Mouse (Mus musculus) embryonic facial prominence, embryonic 14.5 days (tissue): ENCODE measurements at regions not wholly inside any gene's neighbourhood (a gene's known extent, or its start where the extent isn't known, plus 50 kb on each side); places are given as distances from the start of the nearest gene placed in this dataset.
"Not testable (repeated sequence)": the region's sequence is repeated elsewhere in the genome, so short reads cannot be mapped to it uniquely, and the experiment has no call there.

Experiments
- ATAC-seq: fragments of 200-750 bp; cut with Nextera tagmentation; 2 replicates; pipeline ENCODE4 v1.8.0; 2017; ENCODE audit warnings: low read depth, moderate number of reproducible peaks, moderate TSS enrichment
- DNase-seq: peaks from one replicate; pipeline ENCODE4 v3.0.0-alpha.2; 2015; ENCODE audit warnings: low spot score
- H3K27ac ChIP-seq: fragments of 300-500 bp; sonication (generic); replicated peaks from 2 replicates; pipeline ENCODE4 v1.5.1; 2014; ENCODE audit warnings: low read depth, mild to moderate bottlenecking, low read length, moderate library complexity
- H3K27me3 ChIP-seq: fragments of 300-500 bp; sonication (generic); replicated peaks from 2 replicates; pipeline ENCODE4 v1.6.1; 2014; ENCODE audit warnings: low read length; ENCODE audit not compliant: control insufficient read depth, insufficient read depth
- H3K36me3 ChIP-seq: fragments of 300-500 bp; sonication (generic); 2 replicates; pipeline ENCODE4 v1.6.1; 2014; ENCODE audit warnings: low read length, mixed read lengths; ENCODE audit not compliant: control insufficient read depth, insufficient read depth
- H3K4me1 ChIP-seq: fragments of 300-500 bp; sonication (generic); 2 replicates; pipeline ENCODE4 v1.6.1; 2014; ENCODE audit warnings: antibody characterized with exemption, low read length; ENCODE audit not compliant: control insufficient read depth, insufficient read depth
- H3K4me2 ChIP-seq: fragments of 300-500 bp; sonication (generic); 2 replicates; pipeline ENCODE4 v1.6.1; 2014; ENCODE audit warnings: low read depth, mild to moderate bottlenecking, low read length, moderate library complexity, mixed read lengths
- H3K4me3 ChIP-seq: fragments of 300-500 bp; sonication (generic); 2 replicates; pipeline ENCODE4 v1.5.1; 2014; ENCODE audit warnings: low read depth, mild to moderate bottlenecking, low read length
- H3K9ac ChIP-seq: fragments of 300-500 bp; sonication (generic); 2 replicates; pipeline ENCODE4 v1.6.1; 2014; ENCODE audit warnings: low read depth, mild to moderate bottlenecking, low read length, moderate library complexity, mixed read lengths
- H3K9me3 ChIP-seq: fragments of 300-500 bp; sonication (generic); 2 replicates; pipeline ENCODE4 v1.6.1; 2016; ENCODE audit warnings: low read length; ENCODE audit not compliant: control insufficient read depth
- WGBS: fragments of 180-500 bp; shearing (Covaris S2); extraction: QIAGEN DNeasy Blood & Tissue Kit; methylation state at CpG from one replicate; pipeline ENCODE4 v1.1.7; 2014; 5-methylcytosine and 5-hydroxymethylcytosine counted together

GRCm38 (mm10) chr10:46785723-46786122 lies 1208.1 kb downstream of the Hace1 start:
- DNase-seq, H3K4me1 ChIP-seq, H3K9ac ChIP-seq, H3K36me3 ChIP-seq, ATAC-seq, H3K27ac ChIP-seq, H3K27me3 ChIP-seq, H3K9me3 ChIP-seq, H3K4me2 ChIP-seq, H3K4me3 ChIP-seq: not testable (repeated sequence)
- WGBS, result 75% methylated on average over 7 of the region's 7 CpGs

- H3K4me2 ChIP-seq, result no peak overlapping the region
- H3K36me3 ChIP-seq, result no peaks in the 10 kb centered on the region
- WGBS, result 52% methylated on average over 1 of the region's 1 CpGs
- H3K9me3 ChIP-seq, result no peaks in the 10 kb centered on the region
- no peaks in the 10 kb centered on the region for H3K27me3 ChIP-seq
- H3K9ac ChIP-seq, result no peak overlapping the region
- no peaks in the 10 kb centered on the region for H3K4me1 ChIP-seq
- no peak overlapping the region for H3K27ac ChIP-seq
- no peak overlapping the region for H3K4me3 ChIP-seq
- ATAC-seq (no peak), DNase-seq (no peak)
Observed at GRCm38 (mm10) chr10:46814271-46814670, 1236.6 kb downstream of the Hace1 start.

GRCm38 (mm10) chr10:46819133-46819532 lies 1241.5 kb downstream of the Hace1 start:
- ATAC-seq, result no peak
- no peak overlapping the region for H3K4me2 ChIP-seq
- 73% methylated on average over 2 of the region's 2 CpGs for WGBS

GRCm38 (mm10) chr10:46819965-46820364 lies 1242.3 kb downstream of the Hace1 start:
- no peaks in the 10 kb centered on the region for H3K27me3 ChIP-seq
- 87% methylated on average over 1 of the region's 1 CpGs for WGBS
- no peak overlapping the region for H3K27ac ChIP-seq
- H3K9ac ChIP-seq, result no peak overlapping the region
- no peaks in the 10 kb centered on the region for H3K9me3 ChIP-seq
- no peak for DNase-seq
- no peak overlapping the region for H3K4me3 ChIP-seq
- no peak for ATAC-seq
- H3K36me3 ChIP-seq, result no peaks in the 10 kb centered on the region
- no peaks in the 10 kb centered on the region for H3K4me1 ChIP-seq
- no peak overlapping the region for H3K4me2 ChIP-seq

More at GRCm38 (mm10) chr10:46819133-46819532, 1241.5 kb downstream of the Hace1 start:
- H3K36me3 ChIP-seq, result no peaks in the 10 kb centered on the region
- H3K9me3 ChIP-seq, result no peaks in the 10 kb centered on the region
- H3K27me3 ChIP-seq, result no peaks in the 10 kb centered on the region
- H3K4me1 ChIP-seq, result no peaks in the 10 kb centered on the region
- DNase-seq, result no peak
- H3K4me3 ChIP-seq, result no peak overlapping the region
- H3K27ac ChIP-seq, result no peak overlapping the region
- no peak overlapping the region for H3K9ac ChIP-seq

- no peak overlapping the region for H3K27ac ChIP-seq
- 73% methylated on average over 1 of the region's 1 CpGs for WGBS
- H3K4me2 ChIP-seq, result no peak overlapping the region
- no peaks in the 10 kb centered on the region for H3K4me1 ChIP-seq
- DNase-seq, result no peak
- H3K36me3 ChIP-seq, result no peaks in the 10 kb centered on the region
- H3K9ac ChIP-seq, result no peak overlapping the region
- no peaks in the 10 kb centered on the region for H3K27me3 ChIP-seq
- ATAC-seq, result no peak
- no peak overlapping the region for H3K4me3 ChIP-seq
- no peaks in the 10 kb centered on the region for H3K9me3 ChIP-seq
Observed at GRCm38 (mm10) chr10:46823837-46824236, 1246.2 kb downstream of the Hace1 start.

GRCm38 (mm10) chr10:46826012-46826411 lies 1248.4 kb downstream of the Hace1 start:
- WGBS, result 47% methylated on average over 3 of the region's 3 CpGs

GRCm38 (mm10) chr10:46826639-46827038 lies 1249.0 kb downstream of the Hace1 start:
- no peak overlapping the region for H3K4me3 ChIP-seq
- no peaks in the 10 kb centered on the region for H3K4me1 ChIP-seq
- DNase-seq (peak; percentile 2), ATAC-seq (no peak)
- no peak overlapping the region for H3K27ac ChIP-seq
- H3K9ac ChIP-seq, result no peak overlapping the region
- no peak overlapping the region for H3K4me2 ChIP-seq
- no peaks in the 10 kb centered on the region for H3K9me3 ChIP-seq
- WGBS, result 76% methylated on average over 1 of the region's 1 CpGs
- H3K36me3 ChIP-seq, result no peaks in the 10 kb centered on the region
- H3K27me3 ChIP-seq, result no peaks in the 10 kb centered on the region

More at GRCm38 (mm10) chr10:46826012-46826411, 1248.4 kb downstream of the Hace1 start:
- Histone ChIP-seq H3K4me3 (no peak overlapping the region), H3K27ac (no peak overlapping the region), H3K9me3 (no peaks in the 10 kb centered on the region), H3K9ac (no peak overlapping the region), H3K36me3 (no peaks in the 10 kb centered on the region), H3K27me3 (no peaks in the 10 kb centered on the region), H3K4me2 (no peak overlapping the region), H3K4me1 (no peaks in the 10 kb centered on the region)
- DNase-seq, result peak; percentile 42
- no peak for ATAC-seq

- no peak overlapping the region for H3K27ac ChIP-seq
- H3K9me3 ChIP-seq, result no peaks in the 10 kb centered on the region
- ATAC-seq (no peak), DNase-seq (peak; percentile 35)
- 49% methylated on average over 1 of the region's 1 CpGs for WGBS
- no peak overlapping the region for H3K9ac ChIP-seq
- H3K4me2 ChIP-seq, result no peak overlapping the region
- no peaks in the 10 kb centered on the region for H3K36me3 ChIP-seq
- H3K4me1 ChIP-seq, result no peaks in the 10 kb centered on the region
- H3K4me3 ChIP-seq, result no peak overlapping the region
- no peaks in the 10 kb centered on the region for H3K27me3 ChIP-seq
Observed at GRCm38 (mm10) chr10:46827109-46827812, 1249.6 kb downstream of the Hace1 start.

GRCm38 (mm10) chr10:46828164-46828563 lies 1250.5 kb downstream of the Hace1 start:
- ATAC-seq, result no peak
- DNase-seq, result peak; percentile 1
- WGBS, result 44% methylated on average over 2 of the region's 2 CpGs
- Histone ChIP-seq H3K4me3 (no peak overlapping the region), H3K9ac (no peak overlapping the region), H3K36me3 (no peaks in the 10 kb centered on the region), H3K4me2 (no peak overlapping the region), H3K9me3 (no peaks in the 10 kb centered on the region), H3K27ac (no peak overlapping the region), H3K27me3 (no peaks in the 10 kb centered on the region), H3K4me1 (no peaks in the 10 kb centered on the region)
